Mouse (Mus musculus) embryonic facial prominence, embryonic 10.5 days (tissue): ENCODE measurements at regions not wholly inside any gene's neighbourhood (a gene's known extent, or its start where the extent isn't known, plus 50 kb on each side); places are given as distances from the start of the nearest gene placed in this dataset.

Experiments used
- DNase-seq: peaks from one replicate; pipeline ENCODE4 v3.0.0-alpha.2; 2017; ENCODE audit warnings: low spot score
- H3K27ac ChIP-seq: fragments of 300-500 bp; sonication (generic); replicated peaks from 2 replicates; pipeline ENCODE4 v1.5.1; 2016; ENCODE audit warnings: mild to moderate bottlenecking
- H3K27me3 ChIP-seq: fragments of 300-500 bp; sonication (generic); replicated peaks from 2 replicates; pipeline ENCODE4 v1.6.1; 2016; ENCODE audit warnings: low read depth, mild to moderate bottlenecking; ENCODE audit not compliant: poor library complexity, severe bottlenecking
- H3K36me3 ChIP-seq: fragments of 300-500 bp; sonication (generic); replicated peaks from 2 replicates; pipeline ENCODE4 v1.6.1; 2016; ENCODE audit warnings: mild to moderate bottlenecking, moderate library complexity
- H3K4me1 ChIP-seq: fragments of 300-500 bp; sonication (generic); 2 replicates; pipeline ENCODE4 v1.6.1; 2016
- H3K4me3 ChIP-seq: fragments of 300-500 bp; sonication (generic); 2 replicates; pipeline ENCODE4 v1.5.1; 2016; ENCODE audit warnings: mild to moderate bottlenecking, moderate library complexity
- H3K9me3 ChIP-seq: fragments of 300-500 bp; sonication (generic); 2 replicates; pipeline ENCODE4 v1.6.1; 2016; ENCODE audit warnings: mild to moderate bottlenecking
- WGBS: fragments of 180-500 bp; shearing (Covaris S2); methylation state at CpG from one replicate; pipeline ENCODE4 v1.1.7; 2016; 5-methylcytosine and 5-hydroxymethylcytosine counted together

- Histone ChIP-seq H3K4me3 (no peak overlapping the region), H3K36me3 (no peaks in the 10 kb centered on the region), H3K4me1 (0 out of 2 replicates have a peak, but pooled peaks cover 3% of the 10 kb centered on the region), H3K27ac (no peak overlapping the region), H3K27me3 (no peaks in the 10 kb centered on the region), H3K9me3 (no peaks in the 10 kb centered on the region)
- no peak for DNase-seq
- WGBS = 90% methylated on average over 11 of the region's 11 CpGs
Observed at GRCm38 (mm10) chr6:94924338-94925039, 192.6 kb upstream of the Kbtbd8 start.

- 63% methylated on average over 2 of the region's 2 CpGs for WGBS
- Histone ChIP-seq H3K27ac (no peak overlapping the region), H3K4me3 (no peak overlapping the region), H3K4me1 (0 out of 2 replicates have a peak, but pooled peaks cover 3% of the 10 kb centered on the region), H3K36me3 (no peaks in the 10 kb centered on the region), H3K9me3 (no peaks in the 10 kb centered on the region), H3K27me3 (no peaks in the 10 kb centered on the region)
- DNase-seq = no peak
Observed at GRCm38 (mm10) chr6:94921741-94922140, 195.3 kb upstream of the Kbtbd8 start.

- no peaks in the 10 kb centered on the region for H3K36me3 ChIP-seq
- DNase-seq = no peak
- no peak overlapping the region for H3K4me3 ChIP-seq
- H3K27ac ChIP-seq = no peak overlapping the region
- H3K4me1 ChIP-seq = peaks cover 7% of the 10 kb centered on the region
- H3K9me3 ChIP-seq = no peaks in the 10 kb centered on the region
- H3K27me3 ChIP-seq = no peaks in the 10 kb centered on the region
- 91% methylated on average over 2 of the region's 2 CpGs for WGBS
Observed at GRCm38 (mm10) chr6:94920770-94921169, 196.3 kb upstream of the Kbtbd8 start.

GRCm38 (mm10) chr6:94919194-94919743, 197.8 kb upstream of the Kbtbd8 start:
- DNase-seq = no peak
- Histone ChIP-seq H3K4me1 (peaks cover 7% of the 10 kb centered on the region), H3K4me3 (no peak overlapping the region), H3K27ac (no peak overlapping the region), H3K27me3 (no peaks in the 10 kb centered on the region), H3K9me3 (no peaks in the 10 kb centered on the region), H3K36me3 (no peaks in the 10 kb centered on the region)
- WGBS = 85% methylated on average over 5 of the region's 5 CpGs

- H3K4me3 ChIP-seq = no peak overlapping the region
- no peaks in the 10 kb centered on the region for H3K36me3 ChIP-seq
- peak; percentile 15 for DNase-seq
- 75% methylated on average over 8 of the region's 8 CpGs for WGBS
- peaks cover 15% of the 10 kb centered on the region for H3K4me1 ChIP-seq
- H3K27me3 ChIP-seq = no peaks in the 10 kb centered on the region
- H3K27ac ChIP-seq = no peak overlapping the region; the same call in 1 of the 2 replicates
- H3K9me3 ChIP-seq = no peaks in the 10 kb centered on the region
Observed at GRCm38 (mm10) chr6:94915842-94916620, 201.0 kb upstream of the Kbtbd8 start.

DNA sequence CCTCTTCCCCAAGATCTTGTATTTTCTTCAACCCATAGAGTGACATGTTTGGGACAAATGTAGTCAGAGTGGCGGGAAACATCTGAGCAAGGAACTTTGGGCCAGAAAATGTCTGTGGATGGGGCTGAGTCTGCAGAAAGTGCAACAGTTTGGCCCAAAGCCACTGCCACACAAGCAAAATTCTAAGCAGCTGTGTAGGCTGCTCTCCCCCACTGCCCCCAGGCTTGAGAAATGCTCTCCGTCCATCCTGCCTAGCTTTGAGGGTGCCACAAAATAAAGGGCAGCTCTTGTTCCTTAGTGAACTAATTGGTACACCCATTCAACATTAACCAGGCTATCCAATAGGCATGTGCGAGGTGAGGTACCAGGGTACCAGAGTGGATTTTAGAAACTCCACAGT, 205.2 kb upstream of the Kbtbd8 start:
- DNase-seq = no peak
- no peaks in the 10 kb centered on the region for H3K9me3 ChIP-seq
- no peaks in the 10 kb centered on the region for H3K27me3 ChIP-seq
- H3K4me1 ChIP-seq = peaks cover 16% of the 10 kb centered on the region
- no peak overlapping the region for H3K4me3 ChIP-seq
- no peaks in the 10 kb centered on the region for H3K36me3 ChIP-seq
- H3K27ac ChIP-seq = peak overlapping the region; percentile 66
- 73% methylated on average over 3 of the region's 3 CpGs for WGBS

DNA sequence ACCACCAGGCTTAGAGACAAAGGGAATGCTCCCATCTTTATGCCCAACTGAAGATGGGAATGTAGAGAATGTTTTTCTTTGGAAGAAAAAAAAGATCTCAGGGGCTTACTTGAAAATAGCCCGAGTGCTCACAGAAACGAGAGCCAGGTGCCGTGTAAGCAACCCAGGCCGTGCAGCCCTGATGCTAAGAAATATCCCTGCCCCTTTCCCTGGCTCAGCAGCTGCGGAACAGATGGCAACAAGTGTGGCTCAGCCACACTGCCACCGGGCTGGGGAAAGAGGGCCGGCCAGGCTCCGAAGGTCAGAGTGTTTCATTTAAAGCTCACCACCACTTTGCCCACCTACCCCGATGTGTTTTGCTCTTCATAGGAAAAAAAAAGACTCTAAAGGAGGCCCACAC, 205.7 kb upstream of the Kbtbd8 start:
- H3K27me3 ChIP-seq = no peaks in the 10 kb centered on the region
- no peak overlapping the region for H3K4me3 ChIP-seq
- H3K4me1 ChIP-seq = peaks cover 16% of the 10 kb centered on the region
- H3K27ac ChIP-seq = peak overlapping the region; percentile 66
- peak; percentile 71 for DNase-seq
- H3K36me3 ChIP-seq = no peaks in the 10 kb centered on the region
- H3K9me3 ChIP-seq = no peaks in the 10 kb centered on the region
- WGBS = 30% methylated on average over 9 of the region's 9 CpGs

GRCm38 (mm10) chr6:94900862-94901261, 200.9 kb upstream of the Lrig1 start:
- Histone ChIP-seq H3K27ac (no peak overlapping the region), H3K4me1 (peaks cover 6% of the 10 kb centered on the region; the same call in 1 of the 2 replicates)
- 87% methylated on average over 4 of the region's 4 CpGs for WGBS

DNA sequence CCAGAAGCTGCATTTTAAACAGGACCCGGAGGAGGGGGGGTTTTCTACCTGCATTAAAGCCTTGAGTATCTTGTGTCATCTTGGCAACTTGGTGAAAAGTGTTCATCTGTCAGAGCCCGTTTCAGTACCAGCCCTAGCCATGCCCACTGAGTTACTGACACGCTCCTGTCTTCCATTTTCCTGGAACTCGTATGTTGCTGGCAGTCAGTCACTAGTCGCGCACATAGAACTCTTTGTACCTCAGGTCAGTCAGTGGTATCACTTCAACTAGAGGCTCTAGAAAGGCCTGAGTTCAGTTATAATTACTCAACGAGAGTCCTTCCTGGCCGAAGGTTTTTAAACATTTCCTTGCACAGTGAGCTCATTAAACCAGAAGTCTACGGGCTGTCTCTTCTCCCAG, 198.9 kb upstream of the Lrig1 start:
- no peaks in the 10 kb centered on the region for H3K36me3 ChIP-seq
- H3K4me1 ChIP-seq = peaks cover 6% of the 10 kb centered on the region; the same call in 1 of the 2 replicates
- no peaks in the 10 kb centered on the region for H3K27me3 ChIP-seq
- 86% methylated on average over 9 of the region's 9 CpGs for WGBS
- no peak overlapping the region for H3K27ac ChIP-seq
- H3K4me3 ChIP-seq = no peak overlapping the region
- H3K9me3 ChIP-seq = no peaks in the 10 kb centered on the region
- no peak for DNase-seq

More at GRCm38 (mm10) chr6:94900862-94901261, 200.9 kb upstream of the Lrig1 start:
- Histone ChIP-seq H3K9me3 (no peaks in the 10 kb centered on the region), H3K4me3 (no peak overlapping the region), H3K27me3 (no peaks in the 10 kb centered on the region), H3K36me3 (no peaks in the 10 kb centered on the region)
- DNase-seq = no peak

DNA sequence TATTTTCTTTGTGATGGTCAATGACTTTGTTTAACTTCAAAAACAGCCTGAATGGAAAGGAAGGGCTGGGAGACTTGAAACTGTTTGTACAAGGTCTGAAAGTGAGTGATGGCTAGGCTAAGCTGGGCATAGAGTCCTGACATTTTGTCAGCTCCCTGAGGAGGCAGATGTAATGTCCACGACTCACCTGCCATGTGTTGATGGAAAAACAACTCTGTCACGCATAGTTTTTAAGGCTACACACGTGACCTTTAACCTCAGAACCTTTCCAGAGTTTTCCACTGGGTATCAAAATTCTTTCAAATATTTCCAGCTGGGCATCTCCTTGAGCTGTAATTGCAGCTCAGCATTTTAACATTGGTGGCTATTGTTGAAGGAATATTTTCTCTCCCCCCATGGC, 190.2 kb upstream of the Lrig1 start:
- DNase-seq = peak; percentile 26
- Histone ChIP-seq H3K4me1 (peaks cover 17% of the 10 kb centered on the region), H3K36me3 (no peaks in the 10 kb centered on the region), H3K4me3 (no peak overlapping the region), H3K27ac (no peak overlapping the region; the same call in 1 of the 2 replicates), H3K27me3 (no peaks in the 10 kb centered on the region), H3K9me3 (no peaks in the 10 kb centered on the region)
- WGBS = 40% methylated on average over 3 of the region's 3 CpGs

DNA sequence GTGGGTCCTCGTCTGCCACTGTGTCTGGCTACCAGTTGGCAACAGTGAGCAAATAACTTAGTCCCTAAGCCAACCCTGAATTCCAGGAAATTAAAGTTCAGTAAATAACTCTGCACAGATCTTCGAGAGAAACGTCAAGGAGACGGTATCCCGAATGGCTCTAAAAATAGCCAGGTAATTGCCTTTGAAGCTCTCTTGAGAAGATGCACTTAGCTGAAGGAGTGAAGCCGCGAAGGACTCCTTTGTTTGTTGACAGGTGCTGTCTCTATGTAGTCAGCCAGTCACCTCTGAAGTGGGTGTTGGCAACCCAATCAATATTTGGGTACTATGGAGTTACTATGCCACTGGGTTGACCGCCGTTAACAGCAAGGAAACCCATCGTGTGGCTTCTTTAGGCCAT, 189.3 kb upstream of the Lrig1 start:
- no peak overlapping the region for H3K4me3 ChIP-seq
- H3K27ac ChIP-seq = no peak overlapping the region
- peaks cover 17% of the 10 kb centered on the region for H3K4me1 ChIP-seq
- no peaks in the 10 kb centered on the region for H3K27me3 ChIP-seq
- no peak for DNase-seq
- H3K9me3 ChIP-seq = no peaks in the 10 kb centered on the region
- no peaks in the 10 kb centered on the region for H3K36me3 ChIP-seq
- WGBS = 84% methylated on average over 10 of the region's 10 CpGs

DNA sequence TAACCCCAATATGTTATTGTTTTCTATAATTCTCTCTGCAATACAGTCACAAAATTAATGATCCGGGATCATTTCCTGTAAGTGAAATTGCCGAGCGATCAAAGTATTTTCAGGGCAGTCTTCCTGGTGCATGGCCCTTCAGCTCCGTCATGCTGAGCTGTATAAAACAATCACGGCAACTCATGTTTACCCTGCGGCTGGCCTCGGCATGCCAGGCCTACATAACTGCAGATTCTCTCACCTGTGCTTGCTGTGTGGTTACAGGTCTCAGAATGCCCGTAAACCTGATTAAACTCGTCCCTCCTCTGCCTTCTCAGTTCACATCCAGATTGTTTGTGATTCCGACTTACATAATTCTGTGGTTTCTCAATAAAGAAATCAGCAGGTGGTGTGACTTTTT, 181.2 kb upstream of the Lrig1 start:
- Histone ChIP-seq H3K36me3 (no peaks in the 10 kb centered on the region), H3K9me3 (no peaks in the 10 kb centered on the region), H3K4me1 (peaks cover 7% of the 10 kb centered on the region; the same call in 1 of the 2 replicates), H3K4me3 (no peak overlapping the region), H3K27ac (no peak overlapping the region), H3K27me3 (no peaks in the 10 kb centered on the region)
- 83% methylated on average over 10 of the region's 10 CpGs for WGBS
- DNase-seq = no peak
